Mouse (Mus musculus) heart, postnatal 14 days (tissue): ENCODE data around the gene Sipa1l1. TPM values are rescaled to one million over a fixed set of nuclear protein-coding genes. Genes with fewer than 3 reads are reported as not detected.
A peak's percentile ranks its signal among the peaks of the same experiment; 100 is the strongest.

Experiments
- DNase-seq, 2 experiments: peaks; one replicate each; pipeline ENCODE4 v3.0.0; 2021 to 2022
- intact Hi-C: fragments of 180-260 bp; cut with DNase I; formaldehyde crosslinking; loops from one replicate; pipeline ENCODE4 v1.15.1; 2025
- total RNA-seq, 2 experiments: library from RNA; stranded (reverse); gene quantifications; 2 replicates each; pipeline ENCODE4 v1.2.3; 2021

Sipa1l1 gene
- total RNA-seq, 2 experiments from 2014 or later, result 13.2 to 14.8 TPM

- DNase-seq, result no peak
- intact Hi-C loops, result no loop called here
These were observed 193.7 kb downstream of the Sipa1l1 start for GRCm38 (mm10) chr12:82362796-82363195.

GRCm38 (mm10) chr12:82364186-82364585 lies 195.1 kb downstream of the Sipa1l1 start:
- DNase-seq, result no peak
- intact Hi-C loops, result no loop called here

GRCm38 (mm10) chr12:82365276-82365875 lies 196.3 kb downstream of the Sipa1l1 start:
- no peak for DNase-seq
- intact Hi-C loops, result no loop called here

- intact Hi-C loops, result no loop called here
- DNase-seq, result no peak
These were observed 197.6 kb downstream of the Sipa1l1 start for GRCm38 (mm10) chr12:82366754-82367153.

GRCm38 (mm10) chr12:82367345-82367744 lies 198.2 kb downstream of the Sipa1l1 start:
- no peak for DNase-seq
- intact Hi-C loops, result no loop called here

GRCm38 (mm10) chr12:82367986-82368385 lies 198.9 kb downstream of the Sipa1l1 start:
- intact Hi-C loops, result no loop called here
- DNase-seq, result no peak

- intact Hi-C loops, result no loop called here
- DNase-seq, result no peak
These were observed 200.5 kb downstream of the Sipa1l1 start for GRCm38 (mm10) chr12:82369402-82370160.

GRCm38 (mm10) chr12:82371266-82371665 lies 202.1 kb downstream of the Sipa1l1 start:
- intact Hi-C loops, result no loop called here
- DNase-seq, result no peak

- intact Hi-C loops, result no loop called here
- no peak for DNase-seq
These were observed 204.9 kb downstream of the Sipa1l1 start for GRCm38 (mm10) chr12:82374020-82374419.

GRCm38 (mm10) chr12:82382932-82383331 lies 213.8 kb downstream of the Sipa1l1 start:
- DNase-seq, result no peak
- intact Hi-C loops, result no loop called here

- DNase-seq, result no peak
- intact Hi-C loops, result no loop called here
These were observed 215.6 kb downstream of the Sipa1l1 start for GRCm38 (mm10) chr12:82384719-82385118.

- DNase-seq, result no peak
- intact Hi-C loops, result no loop called here
These were observed 217.9 kb downstream of the Sipa1l1 start for GRCm38 (mm10) chr12:82387042-82387441.

- no peak for DNase-seq
- intact Hi-C loops, result no loop called here
These were observed 218.5 kb downstream of the Sipa1l1 start for GRCm38 (mm10) chr12:82387647-82388046.

GRCm38 (mm10) chr12:82388144-82388543 lies 219.0 kb downstream of the Sipa1l1 start:
- DNase-seq, result no peak
- intact Hi-C loops, result no loop called here

- intact Hi-C loops, result no loop called here
- no peak for DNase-seq
These were observed 225.2 kb downstream of the Sipa1l1 start for GRCm38 (mm10) chr12:82394118-82394861.

- no peak for DNase-seq
- intact Hi-C loops, result no loop called here
These were observed 226.1 kb downstream of the Sipa1l1 start for GRCm38 (mm10) chr12:82395194-82395593.

GRCm38 (mm10) chr12:82397193-82397592 lies 228.1 kb downstream of the Sipa1l1 start:
- no peak for DNase-seq
- intact Hi-C loops, result no loop called here

- intact Hi-C loops, result no loop called here
- peak; percentile 34 to 37 for DNase-seq
These were observed 228.6 kb downstream of the Sipa1l1 start for GRCm38 (mm10) chr12:82397751-82398150.

GRCm38 (mm10) chr12:82398926-82399325 lies 229.8 kb downstream of the Sipa1l1 start:
- intact Hi-C loops, result no loop called here
- DNase-seq, result no peak

- intact Hi-C loops, result no loop called here
- DNase-seq, result no peak
These were observed 231.0 kb downstream of the Sipa1l1 start for GRCm38 (mm10) chr12:82399971-82400720.

- peak in 1 of 2 experiments; percentile 26 for DNase-seq
- intact Hi-C loops, result no loop called here
These were observed 231.7 kb downstream of the Sipa1l1 start for GRCm38 (mm10) chr12:82400783-82401182.
